Mouse (Mus musculus) T-helper 2 cell (primary cell): ENCODE data around the gene Esr1.
"Not testable (repeated sequence)": the region's sequence is repeated elsewhere in the genome, so short reads cannot be mapped to it uniquely, and the experiment has no call there.

Source experiments
- in situ Hi-C: fragments of 300-600 bp; cut with MboI, MseI; formaldehyde crosslinking; loops from one replicate; pipeline ENCODE4 v1.15.1; 2025; ENCODE audit warnings: high pct_unique_total_duplicates

Gene Esr1

DNA sequence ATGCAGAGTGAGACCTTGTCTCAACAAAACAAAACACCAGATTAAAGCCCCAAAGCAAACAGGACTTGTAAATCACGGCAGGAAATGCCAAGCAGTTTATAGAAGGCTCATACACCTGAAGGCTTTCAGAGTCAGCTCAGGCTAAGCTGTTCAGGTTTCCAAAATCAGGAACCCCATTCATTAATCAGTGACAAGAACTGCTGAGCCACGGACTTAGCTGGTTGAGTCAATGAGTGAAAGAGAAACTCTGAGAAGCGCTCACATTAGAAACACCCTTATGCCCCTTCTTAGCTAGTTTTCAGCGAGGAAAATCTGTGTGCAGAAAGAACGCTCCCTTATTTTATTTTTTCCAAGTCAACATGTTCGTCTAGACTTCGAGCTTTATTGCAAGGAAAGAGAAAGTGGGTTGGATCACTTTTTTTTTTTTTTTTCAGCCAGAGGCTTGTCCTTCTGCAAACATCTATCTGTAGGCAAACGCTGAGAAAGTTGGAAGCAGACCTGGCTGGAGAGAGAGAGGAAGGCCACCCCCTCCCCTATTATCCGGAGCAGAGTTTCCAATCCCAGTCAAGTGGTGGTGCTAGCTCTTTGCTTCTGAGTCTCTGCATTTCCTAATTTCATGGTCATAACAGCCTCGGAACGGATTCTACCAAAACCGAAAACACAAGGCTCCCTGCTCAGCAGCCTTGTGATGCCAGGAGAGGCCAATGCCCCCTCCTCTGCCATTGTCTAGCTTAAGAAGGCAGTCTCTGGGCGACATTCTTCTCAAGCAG lies at the start of gene Esr1:
Gene Esr1 (plus strand): TSS at position 208 of the 770 bp plus-strand sequence.
- in situ Hi-C loops = no loop called here

- in situ Hi-C loops = no loop called here
Measured at GRCm38 (mm10) chr10:4565148-4565547, 46.2 kb upstream of the Esr1 start.

- in situ Hi-C loops = no loop called here
Measured at GRCm38 (mm10) chr10:4570778-4571177, 40.6 kb upstream of the Esr1 start.

- in situ Hi-C loops = no loop called here
Measured at GRCm38 (mm10) chr10:4571304-4571703, 40.1 kb upstream of the Esr1 start.

- in situ Hi-C loops = no loop called here
Measured at GRCm38 (mm10) chr10:4581905-4582304, 29.5 kb upstream of the Esr1 start.

- in situ Hi-C loops = no loop called here
Measured at GRCm38 (mm10) chr10:4586691-4587090, 24.7 kb upstream of the Esr1 start.

DNA sequence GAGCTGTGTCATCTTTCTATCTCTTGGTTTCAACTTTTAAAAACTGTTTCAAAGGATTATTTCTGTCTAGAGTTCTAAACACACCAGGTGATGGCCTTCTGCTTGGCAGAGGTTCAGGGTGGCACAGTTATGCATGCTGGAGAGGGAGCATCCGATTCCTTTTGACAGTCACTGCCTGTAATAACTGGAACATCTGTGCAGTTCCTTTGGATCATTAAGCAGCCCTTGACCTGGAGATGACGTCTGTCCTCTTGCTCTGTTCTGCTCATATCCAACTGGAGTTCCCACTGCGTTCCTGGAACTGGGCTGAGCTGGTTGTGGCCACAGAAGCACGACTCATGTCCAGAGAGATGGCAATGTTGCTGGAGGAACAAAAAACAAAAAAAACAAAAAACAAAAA lies 21.8 kb upstream of the Esr1 start:
- in situ Hi-C loops = no loop called here

GRCm38 (mm10) chr10:4590956-4591355 lies 20.4 kb upstream of the Esr1 start:
- in situ Hi-C loops = no loop called here

- in situ Hi-C loops = no loop called here
Measured at GRCm38 (mm10) chr10:4593828-4594227, 17.6 kb upstream of the Esr1 start.

DNA sequence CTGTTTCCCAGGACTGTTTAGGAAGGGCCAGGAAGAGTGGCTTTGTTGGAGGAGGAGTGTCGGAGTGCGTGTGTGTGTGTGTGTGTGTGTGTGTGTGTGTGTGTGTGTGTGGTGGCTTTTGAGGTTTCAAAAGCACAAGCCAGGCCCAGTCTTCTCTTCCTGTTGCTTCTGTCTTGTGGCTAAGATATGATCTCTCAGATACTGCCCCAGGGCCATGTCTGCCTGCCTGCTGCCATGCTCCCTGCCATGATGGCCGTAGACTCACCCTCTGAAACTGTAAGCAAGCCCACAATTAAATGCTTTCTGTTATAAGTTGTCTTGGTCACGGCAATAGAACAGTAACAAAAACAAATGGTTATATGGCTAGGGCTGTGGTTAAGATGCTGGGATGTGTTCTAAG lies 14.2 kb upstream of the Esr1 start:
- in situ Hi-C loops = no loop called here

GRCm38 (mm10) chr10:4598244-4598842 lies 13.1 kb upstream of the Esr1 start:
- in situ Hi-C loops = no loop called here

GRCm38 (mm10) chr10:4598916-4599315 lies 12.5 kb upstream of the Esr1 start:
- in situ Hi-C loops = no loop called here

GRCm38 (mm10) chr10:4599591-4599990 lies 11.8 kb upstream of the Esr1 start:
- in situ Hi-C loops = no loop called here

DNA sequence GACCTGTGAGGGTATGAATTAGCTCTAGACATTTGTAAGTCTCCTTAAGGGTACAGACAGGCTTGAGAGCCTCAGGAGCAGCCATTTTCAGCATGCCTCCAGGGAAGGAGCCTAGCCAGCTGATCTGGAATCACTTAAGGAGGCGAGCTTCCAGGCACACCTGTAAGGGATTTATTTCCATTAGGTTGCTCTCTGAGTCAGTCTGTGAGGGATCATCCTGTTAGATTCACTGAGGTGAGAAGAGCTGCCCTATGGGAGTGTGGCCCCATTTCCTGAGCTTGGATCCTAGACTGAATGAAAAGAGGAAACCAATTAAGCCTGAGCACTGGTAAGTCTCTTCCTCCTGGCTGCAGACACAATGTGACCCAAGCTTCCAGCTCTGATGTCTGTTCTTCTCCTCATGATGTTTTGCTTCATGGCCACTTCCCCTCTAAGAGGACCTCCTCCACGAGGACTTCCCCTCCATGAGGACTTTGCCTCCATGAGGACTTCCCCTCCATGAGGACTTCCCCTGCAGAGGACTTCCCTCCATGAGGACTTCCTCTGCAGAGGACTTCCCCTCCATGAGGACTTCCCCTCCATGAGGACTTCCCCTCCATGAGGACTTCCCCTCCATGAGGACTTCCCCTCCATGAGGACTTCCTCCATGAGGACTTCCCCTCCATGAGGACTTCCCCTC lies 10.5 kb upstream of the Esr1 start:
- in situ Hi-C loops = no loop called here

- in situ Hi-C loops = not testable (repeated sequence)
Measured at GRCm38 (mm10) chr10:4601612-4602011, 9.8 kb upstream of the Esr1 start.

DNA sequence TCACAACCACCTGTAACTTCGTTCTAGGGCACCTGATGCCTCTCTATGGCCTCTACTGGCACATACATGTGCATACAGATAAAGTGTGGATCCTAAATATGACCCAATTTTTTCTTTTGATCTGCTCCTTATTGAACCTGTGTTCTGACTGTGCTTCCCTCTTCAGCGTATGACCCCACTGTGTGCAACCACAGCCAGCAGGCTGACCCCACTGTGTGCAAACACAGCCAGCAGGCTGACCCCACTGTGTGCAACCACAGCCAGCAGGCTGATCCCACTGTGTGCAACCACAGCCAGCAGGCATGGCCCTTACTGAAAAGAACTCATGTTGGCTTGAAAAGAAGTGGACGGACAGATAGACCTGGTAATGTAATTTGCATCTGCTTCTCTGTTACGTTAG lies 8.9 kb upstream of the Esr1 start:
- in situ Hi-C loops = no loop called here

GRCm38 (mm10) chr10:4604527-4605209 lies 6.7 kb upstream of the Esr1 start:
- in situ Hi-C loops = no loop called here

DNA sequence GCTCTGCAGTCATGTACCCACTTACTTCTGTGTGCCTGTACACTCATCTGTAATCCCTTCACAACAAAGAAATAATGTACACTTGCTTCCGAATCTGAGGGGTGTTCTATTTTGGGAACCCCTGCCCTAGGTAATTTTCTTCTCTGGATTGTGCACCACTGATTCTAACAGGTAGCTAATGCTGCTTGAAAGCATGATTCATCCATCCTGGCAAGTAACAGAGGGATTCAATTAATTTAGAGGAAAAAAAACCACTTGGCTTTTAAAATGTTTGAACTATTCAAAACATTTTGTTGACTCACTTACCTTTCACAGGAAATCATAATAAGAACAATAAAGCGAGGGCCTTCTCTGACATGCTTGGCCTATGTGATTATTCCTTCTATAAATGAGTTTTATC lies 1.2 kb upstream of the Esr1 start:
- in situ Hi-C loops = no loop called here

DNA sequence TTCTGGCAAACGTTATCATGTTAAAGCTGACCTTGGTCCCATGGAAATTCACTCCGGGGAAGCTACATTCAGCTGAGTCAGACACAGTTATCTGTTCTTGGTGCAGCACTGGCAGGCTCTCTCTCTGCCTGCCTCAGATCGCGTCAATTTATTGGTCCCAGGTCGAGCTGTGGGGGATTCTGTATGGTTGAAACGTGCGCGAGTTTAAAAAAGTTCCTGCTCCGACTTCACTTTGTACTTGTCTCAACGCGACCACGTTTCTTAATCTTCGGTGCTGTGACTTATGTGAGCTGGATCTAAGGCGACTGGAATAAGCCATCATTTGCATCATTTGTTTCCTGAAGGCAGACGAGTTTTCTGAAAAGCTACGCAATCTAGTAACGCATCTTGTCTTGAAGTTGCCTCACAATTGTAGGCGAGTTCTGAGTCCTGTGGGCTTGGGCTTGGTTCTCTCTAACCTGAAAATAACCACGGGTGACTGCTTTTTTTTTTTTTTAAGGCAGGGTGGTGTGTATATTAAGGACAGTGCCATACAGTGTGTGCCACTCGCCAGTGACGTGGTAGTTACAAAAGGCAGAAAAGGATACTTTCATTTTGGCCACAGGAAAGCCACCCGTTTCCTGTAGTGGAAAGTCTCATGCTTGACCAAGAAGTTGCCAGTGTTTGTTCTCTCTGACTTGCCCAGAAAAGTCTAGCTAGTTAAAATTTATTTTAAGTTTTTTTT lies 1.1 kb downstream of the Esr1 start:
- in situ Hi-C loops = no loop called here

DNA sequence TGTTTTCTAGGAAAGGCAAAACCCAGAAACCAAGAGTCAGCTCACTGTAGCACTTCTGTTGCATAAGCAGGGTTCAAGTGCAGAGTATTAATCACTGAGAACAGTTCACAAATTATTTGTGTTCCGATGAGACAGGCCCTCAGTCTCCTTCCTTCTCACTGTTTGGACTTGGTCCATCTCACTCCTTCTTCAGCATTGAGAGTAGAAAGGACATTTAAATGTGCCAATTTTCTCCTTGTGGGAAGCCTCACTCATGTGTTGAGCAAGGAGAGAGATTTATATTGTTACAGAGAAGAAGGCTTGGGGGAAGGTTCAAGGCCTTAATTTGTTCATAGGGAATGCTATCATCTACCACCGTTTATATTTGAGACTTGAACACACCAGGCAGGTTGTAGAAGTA lies 6.6 kb downstream of the Esr1 start:
- in situ Hi-C loops = no loop called here

DNA sequence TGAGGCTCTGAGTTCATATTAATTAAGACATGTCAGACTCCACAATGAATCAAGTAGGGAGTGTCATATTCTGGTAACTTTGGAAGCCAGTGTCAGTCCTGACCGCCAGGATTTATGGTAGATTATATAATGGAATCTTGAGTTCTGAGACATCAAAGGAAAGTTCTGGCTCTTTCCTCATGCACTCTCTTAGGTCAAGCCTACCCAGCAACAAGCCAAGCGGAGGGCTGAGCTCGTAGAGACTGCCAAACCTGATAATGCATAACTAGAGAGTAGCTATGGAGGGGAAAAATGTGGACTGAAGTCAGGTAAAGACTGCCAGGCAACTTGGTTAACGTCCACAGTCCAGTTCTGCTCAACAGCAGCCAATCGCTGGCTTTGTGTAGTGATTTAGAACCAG lies 7.3 kb downstream of the Esr1 start:
- in situ Hi-C loops = no loop called here

DNA sequence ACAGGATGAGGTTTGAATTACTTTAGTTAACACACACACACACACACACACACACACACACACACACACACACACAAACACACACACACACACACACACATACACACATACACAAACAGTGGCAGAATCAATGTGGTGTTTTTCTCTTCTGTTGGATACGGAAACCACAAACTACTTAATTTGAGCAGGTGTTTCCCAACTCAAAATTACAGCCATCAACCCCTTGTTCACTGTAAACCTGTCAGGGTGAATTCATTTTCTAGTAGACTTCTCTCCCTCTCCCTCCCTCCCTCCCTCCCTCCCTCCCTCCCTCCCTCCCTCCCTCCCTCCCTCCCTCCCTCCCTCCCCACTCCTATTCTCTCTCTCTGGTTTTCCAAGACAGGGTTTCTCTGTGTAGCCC lies 8.0 kb downstream of the Esr1 start:
- in situ Hi-C loops = not testable (repeated sequence)
